Mouse (Mus musculus) olfactory bulb, adult 2 months (tissue): Measurements from ENCODE around the gene P2ry6.

Experiments used
- CTCF ChIP-seq: fragments of 200-500 bp; IDR thresholded peaks from 2 replicates; pipeline ENCODE4 v1.5.1; 2012; ENCODE audit warnings: low read depth, mild to moderate bottlenecking, low read length, moderate library complexity; ENCODE audit not compliant: insufficient read depth
- POLR2A ChIP-seq: fragments of 200-500 bp; IDR thresholded peaks from 2 replicates; pipeline ENCODE4 v1.6.1; 2012; ENCODE audit warnings: mild to moderate bottlenecking, low read depth, low read length, moderate library complexity; ENCODE audit not compliant: insufficient read depth

GRCm38 (mm10) chr7:100911791-100912190 lies 62.7 kb downstream of the P2ry6 start:
- TF ChIP-seq CTCF = no peak
- no peak for TF ChIP-seq POLR2A
